Mouse (Mus musculus) embryonic fibroblast, embryonic 13.5 days (primary cell): Measurements from ENCODE around the gene Trpm8. TPM values are rescaled to one million over a fixed set of nuclear protein-coding genes. Genes with fewer than 3 reads are reported as not detected.

Source experiments
- H3K27ac ChIP-seq: 2 replicates; pipeline ENCODE4 v1.5.1; 2012; ENCODE audit warnings: low read length, control low read depth, inconsistent platforms; ENCODE audit not compliant: insufficient read depth
- H3K4me1 ChIP-seq: 2 replicates; pipeline ENCODE4 v1.6.1; 2011; ENCODE audit warnings: low read length; ENCODE audit not compliant: control insufficient read depth, insufficient read depth
- H3K4me3 ChIP-seq: 2 replicates; pipeline ENCODE4 v1.5.1; 2011; ENCODE audit warnings: mild to moderate bottlenecking, control low read depth, low read length; ENCODE audit not compliant: insufficient read depth
- CTCF ChIP-seq: IDR thresholded peaks from 2 replicates; pipeline ENCODE4 v1.5.1; 2011; ENCODE audit warnings: mild to moderate bottlenecking, control low read depth, low read length, moderate library complexity, borderline replicate concordance; ENCODE audit not compliant: insufficient read depth
- POLR2A ChIP-seq: IDR thresholded peaks from 2 replicates; pipeline ENCODE4 v1.6.1; 2011; ENCODE audit warnings: low read depth, mild to moderate bottlenecking, control low read depth, low read length, moderate library complexity
- polyA plus RNA-seq: library from polyadenylated mRNA; stranded (reverse); fragments of >200 nt; gene quantifications from 2 replicates; pipeline ENCODE4 v1.2.4, GENCODE M21; 2011; ENCODE audit warnings: low read depth; ENCODE audit not compliant: missing spikeins, insufficient read length

Trpm8 gene
- polyA plus RNA-seq, 1 experiment, result not detected

- no peak for TF ChIP-seq POLR2A
- no peak for TF ChIP-seq CTCF
- Histone ChIP-seq H3K27ac (no peak overlapping the region), H3K4me3 (no peak overlapping the region), H3K4me1 (no peaks in the 10 kb centered on the region)
Observed at GRCm38 (mm10) chr1:88234248-88234610, 43.2 kb upstream of the Trpm8 start.

DNA sequence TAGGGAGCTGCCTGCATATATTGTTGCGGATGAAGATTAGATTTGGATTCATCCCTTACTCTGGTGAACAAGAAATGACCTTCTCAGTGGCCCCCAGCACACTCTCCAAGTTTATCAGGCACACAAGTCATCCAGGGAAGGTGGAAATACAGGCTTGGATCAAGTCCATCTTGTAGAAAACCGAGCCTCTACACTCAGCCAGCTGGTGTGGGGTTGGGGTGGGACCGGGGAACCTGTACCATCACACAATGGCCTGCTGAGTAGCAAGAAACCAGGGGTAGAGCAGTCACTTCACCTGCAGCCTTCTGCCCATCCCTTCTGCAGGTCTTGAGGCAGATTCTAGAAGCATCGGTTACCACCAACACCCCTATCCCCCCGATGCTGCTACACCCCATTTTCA, 42.8 kb upstream of the Trpm8 start:
- Histone ChIP-seq H3K27ac (no peak overlapping the region), H3K4me3 (no peak overlapping the region), H3K4me1 (no peaks in the 10 kb centered on the region)
- TF ChIP-seq CTCF, result no peak
- TF ChIP-seq POLR2A, result no peak

DNA sequence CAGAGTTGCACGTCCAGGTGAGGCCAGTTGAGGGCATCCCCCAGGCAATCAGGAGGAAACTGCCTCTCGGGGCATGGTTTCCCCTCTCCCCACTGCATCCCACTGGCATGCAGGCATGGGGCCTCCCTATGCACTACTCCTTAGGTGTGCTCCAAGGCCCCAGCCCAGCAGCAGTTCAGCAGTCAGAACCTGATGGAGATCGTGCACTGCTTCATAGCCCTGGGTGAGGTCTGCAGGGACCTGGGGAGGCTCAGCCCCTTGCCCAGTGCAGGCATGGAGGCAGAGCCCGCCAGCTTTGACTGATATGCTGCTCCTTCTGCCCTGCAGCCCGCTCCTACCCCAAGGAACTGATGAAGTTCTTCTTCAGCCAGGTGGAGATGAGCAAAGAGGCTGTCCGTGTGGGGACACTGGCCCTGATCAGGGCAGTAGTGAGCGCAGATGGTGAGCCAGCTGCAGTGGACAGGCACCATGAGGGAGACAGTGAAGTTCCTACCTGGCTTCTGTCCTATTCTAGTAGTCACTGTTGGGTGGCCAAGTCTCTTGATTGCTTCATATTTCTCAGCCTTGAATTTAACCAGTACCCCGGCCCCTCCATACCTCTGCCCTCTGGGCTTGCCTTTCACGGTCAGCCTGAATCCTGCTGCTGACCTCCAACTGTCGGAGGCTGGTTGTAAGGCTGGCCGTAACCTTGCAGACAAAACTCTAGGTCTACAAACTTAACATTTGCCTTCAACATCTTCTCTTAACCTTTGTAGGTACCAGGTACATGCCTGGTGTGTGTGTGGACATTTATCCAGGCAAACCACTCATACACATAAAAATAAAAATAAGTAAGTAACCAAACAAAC, 42.2 kb upstream of the Trpm8 start:
- Histone ChIP-seq H3K27ac (no peak overlapping the region), H3K4me3 (no peak overlapping the region), H3K4me1 (no peaks in the 10 kb centered on the region)
- no peak for TF ChIP-seq CTCF
- no peak for TF ChIP-seq POLR2A

DNA sequence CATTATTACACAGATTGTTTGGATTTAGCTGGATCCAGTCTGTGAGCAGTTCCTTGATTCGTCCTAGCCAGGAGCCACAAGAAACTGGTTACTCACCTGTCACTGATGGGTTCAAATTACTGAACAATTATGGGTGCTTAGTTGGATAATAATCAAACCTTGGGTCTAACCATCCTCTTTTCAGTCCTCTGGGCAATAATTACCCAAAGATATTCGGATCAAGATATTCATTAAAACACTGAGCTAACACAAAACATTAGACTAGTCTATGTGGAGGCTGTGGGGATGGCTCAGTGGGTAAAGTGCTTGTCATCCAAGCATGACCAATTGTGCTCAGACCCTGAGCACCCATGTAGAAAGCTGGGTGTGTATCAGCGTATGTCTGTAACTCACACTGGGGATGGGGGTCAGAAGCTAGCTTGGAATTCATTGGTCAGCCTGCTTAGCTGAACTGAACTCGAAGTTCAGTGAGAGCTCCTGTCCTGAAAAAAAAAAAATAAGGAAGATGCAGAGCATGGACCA, 41.5 kb upstream of the Trpm8 start:
- TF ChIP-seq CTCF (no peak), POLR2A (no peak)
- H3K4me1 ChIP-seq, result no peaks in the 10 kb centered on the region
- H3K4me3 ChIP-seq, result no peak overlapping the region
- H3K27ac ChIP-seq, result no peak overlapping the region

DNA sequence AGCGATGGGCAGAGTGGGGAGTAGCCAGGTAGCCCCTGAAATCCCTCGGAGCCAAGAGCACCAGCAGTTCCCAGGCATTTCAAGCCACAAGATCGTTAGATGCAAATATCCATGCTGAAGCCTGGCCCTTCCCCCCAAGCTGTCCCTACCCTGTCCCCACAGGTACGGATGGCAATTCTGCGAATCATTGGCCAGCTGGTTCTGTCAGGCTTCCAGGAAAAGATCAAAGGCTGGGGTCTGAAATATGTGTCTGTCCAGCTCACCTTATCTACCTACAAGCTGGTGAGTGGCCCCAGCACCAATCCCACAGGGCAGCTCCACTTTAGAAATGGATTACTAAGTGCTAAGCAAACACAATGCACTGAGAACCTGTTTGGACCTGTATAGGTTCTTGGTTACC, 40.1 kb upstream of the Trpm8 start:
- no peak for TF ChIP-seq CTCF
- TF ChIP-seq POLR2A, result no peak
- H3K27ac ChIP-seq, result no peak overlapping the region
- H3K4me3 ChIP-seq, result no peak overlapping the region
- H3K4me1 ChIP-seq, result no peaks in the 10 kb centered on the region

DNA sequence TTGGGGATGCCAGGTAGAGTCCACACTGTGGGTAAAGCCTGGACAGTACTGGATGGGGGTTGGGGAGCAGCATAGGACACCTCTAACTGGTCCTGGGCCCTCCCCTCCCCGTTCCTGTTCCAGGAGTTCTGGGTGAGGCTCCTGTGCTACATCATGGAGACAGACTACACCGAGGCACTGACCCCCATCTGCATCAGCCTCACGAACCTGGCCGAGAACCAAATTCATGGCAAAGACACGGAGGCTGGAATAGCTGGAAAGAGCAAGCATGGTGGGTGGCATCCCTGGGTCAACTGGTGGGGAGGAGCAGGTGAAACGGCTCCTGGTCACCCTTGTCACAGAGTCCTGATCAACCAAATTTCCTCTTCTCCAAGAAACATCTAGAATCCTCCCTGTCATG, 38.7 kb upstream of the Trpm8 start:
- no peak overlapping the region for H3K27ac ChIP-seq
- TF ChIP-seq POLR2A (no peak), CTCF (no peak)
- no peak overlapping the region for H3K4me3 ChIP-seq
- H3K4me1 ChIP-seq, result no peaks in the 10 kb centered on the region

DNA sequence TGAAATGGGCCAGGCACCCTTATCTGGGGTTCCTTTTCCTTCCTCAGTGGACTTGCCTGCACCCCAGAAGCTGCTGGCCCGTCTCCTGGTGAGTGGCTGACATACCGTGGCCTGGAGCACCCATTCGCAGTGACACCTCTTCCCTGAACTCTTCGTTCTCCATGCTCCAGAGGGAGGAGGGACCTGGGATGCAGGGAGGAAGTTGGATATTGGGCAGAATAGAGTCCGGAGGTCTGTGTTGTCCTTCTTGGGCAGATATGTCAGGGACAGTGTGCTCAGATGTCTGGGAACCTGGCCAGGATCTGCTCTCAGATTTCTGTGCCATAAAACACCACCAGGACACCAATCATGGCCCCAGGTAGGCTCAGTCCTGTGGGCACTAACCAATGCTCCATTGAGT, 37.4 kb upstream of the Trpm8 start:
- no peak overlapping the region for H3K4me3 ChIP-seq
- no peak for TF ChIP-seq CTCF
- TF ChIP-seq POLR2A, result no peak
- H3K27ac ChIP-seq, result no peak overlapping the region
- no peaks in the 10 kb centered on the region for H3K4me1 ChIP-seq

GRCm38 (mm10) chr1:88240579-88240978, 36.9 kb upstream of the Trpm8 start:
- no peak for TF ChIP-seq CTCF
- no peak for TF ChIP-seq POLR2A
- no peaks in the 10 kb centered on the region for H3K4me1 ChIP-seq
- H3K4me3 ChIP-seq, result no peak overlapping the region
- no peak overlapping the region for H3K27ac ChIP-seq

DNA sequence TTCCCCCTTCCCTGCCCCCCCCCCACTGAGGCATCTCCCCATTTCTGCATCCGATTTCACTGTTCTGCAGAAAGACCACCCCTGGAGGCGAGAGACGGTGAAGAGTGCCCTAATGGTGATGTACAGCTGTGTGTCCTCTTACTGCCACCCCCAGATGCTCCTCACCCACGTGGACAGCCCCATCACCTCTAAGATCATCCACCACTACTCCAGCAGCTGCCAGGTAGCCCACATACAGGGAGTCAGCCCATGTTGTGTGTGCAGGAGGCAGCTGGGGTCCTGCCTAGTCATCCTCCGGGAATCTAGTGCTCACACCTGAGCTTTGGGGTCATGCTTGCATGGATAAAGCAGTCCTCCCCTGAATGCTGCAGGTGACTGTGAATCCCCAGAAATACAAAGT, 33.6 kb upstream of the Trpm8 start:
- Histone ChIP-seq H3K4me3 (no peak overlapping the region), H3K27ac (no peak overlapping the region), H3K4me1 (no peaks in the 10 kb centered on the region)
- TF ChIP-seq CTCF, result no peak
- TF ChIP-seq POLR2A, result no peak

DNA sequence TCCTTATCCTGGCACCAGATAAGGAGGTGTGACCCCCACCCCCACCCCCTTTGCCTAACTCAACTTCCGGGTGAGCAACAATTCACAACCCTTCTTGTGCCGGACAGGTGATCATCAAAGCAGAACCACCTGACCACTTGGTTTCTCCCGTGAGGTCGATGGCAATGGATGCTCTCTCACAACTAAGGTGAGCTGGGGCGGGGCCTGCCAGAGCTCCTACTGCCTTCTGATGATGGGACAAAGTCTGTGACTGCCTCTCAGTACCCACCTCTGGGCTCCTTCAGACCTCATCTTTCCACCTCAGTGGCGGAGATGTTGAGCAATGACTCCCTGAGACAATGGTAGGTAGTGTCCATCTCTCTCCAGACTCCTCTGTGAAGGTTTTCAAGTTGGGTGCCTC, 31.6 kb upstream of the Trpm8 start:
- H3K27ac ChIP-seq, result no peak overlapping the region
- no peak for TF ChIP-seq CTCF
- no peak for TF ChIP-seq POLR2A
- no peak overlapping the region for H3K4me3 ChIP-seq
- H3K4me1 ChIP-seq, result no peaks in the 10 kb centered on the region
